Mouse (Mus musculus) brain, embryonic 18.5 days (tissue): ENCODE results near the gene Gm20388.

Experiments used
- DNase-seq: peaks from one replicate; pipeline ENCODE4 v3.0.0-alpha.2; 2012; ENCODE audit warnings: low read depth, low spot score

The Gm20388 gene

GRCm38 (mm10) chr8:122924091-122924490, 3013.4 kb downstream of the Gm20388 start:
- DNase-seq = no peak

- DNase-seq = no peak
Measured at GRCm38 (mm10) chr8:122925939-122926722, 3015.5 kb downstream of the Gm20388 start.

DNA sequence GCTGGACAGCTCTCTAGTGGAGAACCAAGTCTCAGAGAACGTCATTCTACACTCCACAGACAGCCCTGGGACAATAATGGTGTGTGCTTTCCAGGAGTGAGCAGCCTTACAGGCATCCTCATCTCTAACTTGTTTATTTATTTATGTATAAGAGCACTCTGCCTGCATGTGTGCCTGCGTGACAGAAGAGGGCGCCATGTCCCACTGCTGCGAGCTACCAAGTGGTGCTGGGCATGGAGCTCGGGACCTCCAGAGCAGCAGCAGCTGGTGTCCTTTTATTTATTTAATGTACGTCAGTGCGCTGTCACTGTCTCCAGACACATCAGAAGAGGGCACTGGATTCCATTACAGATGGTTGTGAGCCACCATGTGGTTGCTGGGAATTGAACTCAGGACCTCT, 3016.1 kb downstream of the Gm20388 start:
- DNase-seq = no peak

- DNase-seq = no peak
Measured at GRCm38 (mm10) chr8:122927841-122928240, 3017.2 kb downstream of the Gm20388 start.

- no peak for DNase-seq
Measured at GRCm38 (mm10) chr8:122928631-122929224, 3018.1 kb downstream of the Gm20388 start.

DNA sequence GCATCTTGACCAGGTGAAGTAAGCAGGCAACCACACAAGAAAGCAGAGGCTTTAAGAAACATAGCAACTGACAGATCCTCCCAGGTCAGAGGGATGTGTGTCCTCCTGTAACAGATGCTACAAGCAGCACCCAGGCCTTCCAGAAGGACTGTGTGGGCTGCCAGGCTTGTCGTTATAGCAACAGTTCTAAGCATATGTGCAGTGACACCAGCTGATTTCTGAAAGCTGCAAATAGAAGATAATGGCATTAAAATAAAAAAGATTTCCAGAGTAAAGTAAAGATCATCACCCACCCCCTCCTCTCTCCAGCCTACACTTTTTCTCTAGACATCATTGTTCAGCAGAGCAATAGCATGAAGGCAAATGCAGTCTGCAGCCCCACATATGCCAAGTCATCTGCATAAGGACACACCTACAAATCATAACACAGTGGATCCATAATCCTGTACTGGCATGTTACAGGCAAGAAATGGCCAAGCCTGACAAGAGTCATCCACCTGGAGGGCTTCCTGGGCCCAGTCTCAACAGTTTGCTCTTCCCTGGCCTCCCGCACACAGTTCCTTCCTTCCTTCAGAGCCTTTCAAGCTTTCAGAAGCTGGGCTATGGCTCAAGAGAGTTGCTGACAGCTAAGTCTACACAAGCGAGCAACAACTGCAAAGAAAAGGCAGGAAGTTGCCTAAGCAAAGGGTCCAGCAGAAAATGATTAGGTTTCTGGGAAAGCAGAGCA, 3021.4 kb downstream of the Gm20388 start:
- peak; percentile 30 for DNase-seq

DNA sequence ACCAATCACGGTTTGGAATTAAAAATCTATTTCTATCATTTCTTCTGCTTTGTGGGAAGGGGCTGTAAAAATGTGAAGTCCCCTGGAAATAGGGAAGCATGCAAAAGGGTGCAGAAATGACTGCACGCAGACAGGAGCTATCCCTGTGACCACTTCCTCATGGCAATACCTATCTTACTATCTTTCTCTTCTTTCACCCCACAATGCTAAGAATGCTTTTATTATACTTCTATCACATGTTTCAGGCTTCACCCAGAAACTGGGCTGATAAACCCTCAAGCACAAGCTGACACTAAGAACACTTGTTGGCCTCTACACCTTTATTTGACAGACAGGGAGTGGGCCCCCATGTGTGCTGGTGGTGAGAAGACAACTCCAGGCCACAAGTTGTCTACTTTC, 3021.9 kb downstream of the Gm20388 start:
- DNase-seq = no peak

GRCm38 (mm10) chr8:122933973-122934372, 3023.3 kb downstream of the Gm20388 start:
- DNase-seq = no peak

DNA sequence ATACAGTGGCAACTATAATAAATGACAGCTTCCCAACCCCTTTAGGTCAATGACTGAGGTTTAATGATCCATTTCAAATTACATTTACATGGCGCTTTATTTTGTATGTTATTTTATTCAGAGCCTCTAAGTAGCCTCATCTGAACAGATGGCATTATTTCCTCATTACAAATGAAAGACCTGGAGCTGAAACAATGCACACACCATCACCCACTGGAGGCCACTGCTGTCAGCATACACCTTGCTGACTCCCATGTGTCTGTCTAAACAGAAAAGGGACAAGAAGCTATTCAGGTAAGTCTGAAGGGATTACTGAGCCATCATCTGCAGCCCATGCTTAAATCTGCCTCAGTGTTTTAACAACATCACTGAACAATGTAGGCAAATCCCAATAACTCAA, 3024.5 kb downstream of the Gm20388 start:
- DNase-seq = no peak

GRCm38 (mm10) chr8:122935912-122936311, 3025.3 kb downstream of the Gm20388 start:
- DNase-seq = no peak

GRCm38 (mm10) chr8:122937545-122938053, 3027.0 kb downstream of the Gm20388 start:
- no peak for DNase-seq

DNA sequence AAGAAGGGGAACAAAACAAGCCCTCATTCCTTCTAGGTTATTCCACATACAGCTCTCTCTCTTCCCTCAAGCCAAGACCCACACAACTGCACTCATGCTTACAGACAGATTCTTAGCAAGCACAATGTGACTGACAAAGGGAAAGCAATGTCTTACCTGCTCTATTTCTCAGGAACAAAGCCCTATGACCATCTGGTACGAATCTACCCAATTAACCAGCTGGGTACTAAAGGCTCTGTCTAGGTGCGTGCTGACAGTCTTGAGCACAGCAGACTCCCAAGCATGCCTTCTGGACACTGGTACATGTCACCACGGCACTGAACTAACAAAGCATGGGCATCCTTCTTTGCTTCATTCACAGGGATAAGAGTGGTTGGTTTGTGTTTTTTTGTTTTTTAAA, 3027.5 kb downstream of the Gm20388 start:
- no peak for DNase-seq

- DNase-seq = no peak
Measured at GRCm38 (mm10) chr8:122938591-122938990, 3027.9 kb downstream of the Gm20388 start.

DNA sequence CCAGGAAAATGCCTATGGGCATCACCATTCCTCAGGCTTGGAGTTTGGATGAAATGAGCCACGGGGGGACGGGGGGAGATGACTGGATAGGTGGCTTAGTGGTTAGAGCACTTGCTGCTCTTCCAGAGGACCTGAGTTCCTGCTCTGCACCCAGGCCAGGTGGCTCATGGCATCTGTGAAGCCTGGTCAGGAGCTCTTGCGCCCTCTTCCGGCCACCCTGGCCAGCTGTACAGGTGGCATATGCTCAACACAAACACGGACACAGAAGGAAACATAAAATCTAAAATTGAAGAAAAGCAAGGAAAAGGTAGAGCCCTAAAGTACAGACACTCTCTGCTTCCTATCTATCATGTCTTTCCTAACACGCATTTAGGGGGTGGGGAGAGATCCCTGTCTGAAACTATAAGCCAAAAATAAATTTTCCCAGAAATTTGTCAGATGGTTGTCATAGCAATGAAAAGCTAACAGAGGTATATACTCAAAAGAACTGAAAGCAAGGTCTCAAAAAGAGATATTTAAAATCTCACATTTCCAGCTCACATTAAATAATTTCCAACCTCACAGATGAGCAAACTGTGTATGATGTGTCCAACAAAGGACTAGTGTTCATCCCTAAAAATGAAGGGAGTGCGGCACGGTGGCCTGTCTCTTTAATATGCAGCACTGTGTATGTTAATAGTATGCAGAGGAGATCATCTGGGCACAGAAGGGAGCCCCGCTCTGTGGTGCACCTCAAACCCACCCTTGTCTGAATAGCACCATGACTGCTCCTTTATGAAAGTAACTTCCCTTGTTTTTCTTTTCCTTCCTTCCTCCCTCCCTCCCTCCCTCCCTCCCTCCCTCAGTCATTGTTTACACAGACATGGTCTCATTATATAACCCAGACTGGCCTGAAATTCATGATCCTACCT, 3032.4 kb downstream of the Gm20388 start:
- DNase-seq = peak; percentile 34

DNA sequence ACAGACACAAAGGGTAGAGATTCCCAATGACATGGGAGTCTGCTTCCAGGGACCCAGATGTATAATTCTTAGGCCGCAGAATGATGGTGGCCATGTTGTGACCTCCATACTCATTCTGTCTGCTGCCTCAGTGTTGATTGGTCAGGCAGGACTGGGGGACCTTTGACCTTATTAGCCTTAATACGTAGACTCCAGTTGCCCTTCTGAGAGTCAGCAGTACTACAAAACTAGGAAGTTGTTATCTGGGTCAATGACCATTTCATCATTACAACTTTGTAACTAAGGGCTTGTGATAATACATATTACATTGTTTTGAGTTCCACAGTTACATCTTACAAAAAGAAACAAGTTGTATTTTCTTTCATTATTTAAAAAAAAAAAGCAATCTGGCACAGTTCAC, 3035.1 kb downstream of the Gm20388 start:
- no peak for DNase-seq

DNA sequence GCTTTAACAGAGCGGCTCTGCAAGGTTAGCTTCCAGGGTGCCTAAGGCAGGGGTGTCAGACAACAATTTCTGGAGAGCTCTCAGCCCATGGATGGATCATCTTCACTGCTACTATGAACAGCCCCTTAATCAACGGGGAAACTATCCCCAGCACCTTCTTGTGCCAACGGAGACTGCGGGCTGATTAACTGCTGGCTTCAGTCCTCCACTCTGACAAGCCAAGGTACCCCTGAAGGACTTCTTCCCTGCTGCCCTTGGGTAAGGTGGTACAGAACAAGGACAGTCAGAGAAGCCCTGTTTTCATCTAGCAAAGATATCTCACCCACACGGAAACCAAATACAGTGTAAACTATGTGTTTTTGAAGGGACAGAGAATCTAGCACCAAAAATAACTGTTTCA, 3039.1 kb downstream of the Gm20388 start:
- DNase-seq = no peak

GRCm38 (mm10) chr8:122951456-122951855, 3040.8 kb downstream of the Gm20388 start:
- no peak for DNase-seq

DNA sequence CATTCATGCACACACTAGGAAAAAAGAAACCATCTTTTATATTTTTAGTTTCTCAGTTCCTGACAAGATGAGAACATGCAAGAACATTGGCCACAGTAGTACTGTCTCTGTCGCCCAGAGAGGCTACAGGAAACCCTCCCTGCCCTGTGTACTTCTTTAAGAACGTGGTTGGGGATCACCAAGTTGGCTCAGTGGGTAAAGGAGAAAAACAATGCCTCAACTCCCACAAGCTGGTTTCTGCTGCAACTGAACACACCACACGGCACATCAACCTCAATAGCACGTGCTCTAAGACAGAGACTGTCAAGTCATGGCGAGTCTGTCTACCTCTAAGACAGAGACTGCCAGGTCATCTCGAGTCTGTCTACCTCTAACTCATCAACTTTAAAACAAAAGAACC, 3042.4 kb downstream of the Gm20388 start:
- DNase-seq = no peak

DNA sequence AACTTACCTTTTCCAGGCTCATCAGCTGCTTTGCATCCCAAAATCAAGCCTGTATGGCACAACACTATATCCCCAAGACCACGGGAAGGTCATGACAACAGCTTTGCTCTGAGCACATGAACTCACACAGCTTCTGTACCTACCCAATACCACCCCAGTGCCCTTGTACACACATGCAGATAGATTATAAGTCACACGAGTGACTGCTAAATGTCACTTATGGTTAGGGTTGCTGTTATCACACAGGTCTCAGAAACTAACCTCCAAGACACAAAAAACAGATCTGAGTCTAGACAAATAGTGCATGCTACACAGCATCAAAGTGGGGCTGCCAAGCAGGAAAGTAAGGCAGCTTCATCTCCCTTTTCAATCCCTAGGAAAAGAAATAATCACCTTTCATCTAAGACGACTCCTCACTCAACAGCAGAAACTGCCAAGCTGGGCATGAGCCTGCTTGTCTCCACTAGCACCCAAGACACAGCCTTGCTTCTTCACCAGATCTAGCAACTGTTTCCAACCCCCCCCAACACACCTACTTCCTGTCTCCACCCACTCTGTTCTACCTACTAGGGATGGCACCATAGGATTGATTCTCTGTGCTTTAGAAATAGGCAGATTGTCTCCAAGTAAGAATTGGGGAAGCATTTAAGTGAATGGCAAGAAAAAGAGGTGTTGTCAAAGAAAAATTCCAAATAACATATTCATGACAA, 3043.6 kb downstream of the Gm20388 start:
- no peak for DNase-seq

- no peak for DNase-seq
Measured at GRCm38 (mm10) chr8:122955195-122955594, 3044.6 kb downstream of the Gm20388 start.

- no peak for DNase-seq
Measured at GRCm38 (mm10) chr8:122955997-122956396, 3045.4 kb downstream of the Gm20388 start.
